Mouse (Mus musculus): Measurements from ENCODE around the gene Gxylt1. TPM values are rescaled to one million over a fixed set of nuclear protein-coding genes. Genes with fewer than 3 reads are reported as not detected.

The Gxylt1 gene
- polyA plus RNA-seq, 1 experiment from 2014 or later, result 7.3 TPM

DNA sequence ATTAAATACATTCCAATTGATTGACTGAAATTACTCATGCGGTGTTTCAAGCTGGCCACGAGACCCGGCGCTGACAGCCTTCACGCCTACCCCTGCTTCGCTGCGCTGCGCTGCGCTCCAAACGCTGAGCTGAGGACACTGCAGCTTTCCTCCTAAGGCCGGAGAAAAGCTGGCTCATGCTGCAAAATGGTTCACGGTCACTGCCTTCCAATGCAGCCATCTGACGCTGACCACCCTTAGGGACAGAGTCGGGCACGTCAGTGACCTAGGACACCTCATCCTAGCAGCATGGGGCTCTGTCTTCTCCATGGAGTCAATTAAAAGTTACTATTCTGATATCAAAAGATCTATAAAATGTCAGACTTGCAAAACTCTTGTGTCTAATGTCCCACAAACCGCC lies 8.6 kb downstream of the Gxylt1 start:
- no peaks in the 10 kb centered on the region; the same call in 1 of the 2 replicates for H3K4me1 ChIP-seq (ENCODE audit: control insufficient read depth, insufficient read depth, low read length)
- 85% methylated on average over 16 of the region's 16 CpGs for WGBS
- H3K9me3 ChIP-seq (ENCODE audit: control insufficient read depth, low read length), result no peaks in the 10 kb centered on the region
- no peak overlapping the region for H3K9ac ChIP-seq (ENCODE audit: low read depth, low read length)
- H3K4me2 ChIP-seq (ENCODE audit: low read depth, low read length), result no peak overlapping the region
- ATAC-seq, result no peak
- H3K4me3 ChIP-seq (ENCODE audit: low read length), result no peak overlapping the region
- H3K27ac ChIP-seq (ENCODE audit: low read length), result no peak overlapping the region
- no peaks in the 10 kb centered on the region for H3K27me3 ChIP-seq (replicated peaks; ENCODE audit: control insufficient read depth, insufficient read depth, low read length)
- no peaks in the 10 kb centered on the region; the same call in 1 of the 2 replicates for H3K36me3 ChIP-seq (ENCODE audit: control insufficient read depth, insufficient read depth, low read length)

DNA sequence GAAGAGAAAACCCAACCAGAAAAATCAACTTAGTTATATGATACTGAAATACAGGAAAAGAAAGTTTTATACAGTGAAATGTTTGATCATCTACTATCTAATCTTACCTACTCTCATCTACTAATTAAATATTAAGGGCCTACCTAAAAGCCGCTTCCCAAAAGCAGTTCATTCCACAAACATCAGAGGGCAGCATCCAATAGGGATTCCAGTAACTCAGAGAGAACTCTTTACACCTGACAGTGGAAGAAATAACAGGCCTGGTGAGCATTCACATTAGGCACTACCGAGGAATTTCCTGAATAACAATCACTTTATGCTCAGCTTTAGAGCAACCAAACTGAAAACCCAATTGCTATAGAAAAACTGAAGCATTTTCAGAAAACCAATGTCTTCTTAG lies 9.3 kb downstream of the Gxylt1 start:
- ATAC-seq, result no peak
- H3K27ac ChIP-seq (ENCODE audit: low read length), result no peak overlapping the region
- no peak overlapping the region for H3K4me2 ChIP-seq (ENCODE audit: low read depth, low read length)
- no peaks in the 10 kb centered on the region; the same call in 1 of the 2 replicates for H3K36me3 ChIP-seq (ENCODE audit: control insufficient read depth, insufficient read depth, low read length)
- no peak overlapping the region for H3K9ac ChIP-seq (ENCODE audit: low read depth, low read length)
- no peaks in the 10 kb centered on the region for H3K9me3 ChIP-seq (ENCODE audit: control insufficient read depth, low read length)
- no peak overlapping the region for H3K4me3 ChIP-seq (ENCODE audit: low read length)
- H3K4me1 ChIP-seq (ENCODE audit: control insufficient read depth, insufficient read depth, low read length), result no peaks in the 10 kb centered on the region; the same call in 1 of the 2 replicates
- WGBS, result 51% methylated on average over 2 of the region's 2 CpGs
- no peaks in the 10 kb centered on the region for H3K27me3 ChIP-seq (replicated peaks; ENCODE audit: control insufficient read depth, insufficient read depth, low read length)

- H3K4me2 ChIP-seq (ENCODE audit: low read depth, low read length), result no peak overlapping the region
- H3K36me3 ChIP-seq (ENCODE audit: control insufficient read depth, insufficient read depth, low read length), result no peaks in the 10 kb centered on the region; the same call in 1 of the 2 replicates
- ATAC-seq, result no peak
- no peak overlapping the region for H3K27ac ChIP-seq (ENCODE audit: low read length)
- H3K4me1 ChIP-seq (ENCODE audit: control insufficient read depth, insufficient read depth, low read length), result no peaks in the 10 kb centered on the region; the same call in 1 of the 2 replicates
- H3K4me3 ChIP-seq (ENCODE audit: low read length), result no peak overlapping the region
- H3K9ac ChIP-seq (ENCODE audit: low read depth, low read length), result no peak overlapping the region
- H3K27me3 ChIP-seq (replicated peaks; ENCODE audit: control insufficient read depth, insufficient read depth, low read length), result no peaks in the 10 kb centered on the region
- H3K9me3 ChIP-seq (ENCODE audit: control insufficient read depth, low read length), result no peaks in the 10 kb centered on the region
- WGBS, result 64% methylated on average over 3 of the region's 3 CpGs
Measured at GRCm38 (mm10) chr15:93265231-93265630, 9.7 kb downstream of the Gxylt1 start.

DNA sequence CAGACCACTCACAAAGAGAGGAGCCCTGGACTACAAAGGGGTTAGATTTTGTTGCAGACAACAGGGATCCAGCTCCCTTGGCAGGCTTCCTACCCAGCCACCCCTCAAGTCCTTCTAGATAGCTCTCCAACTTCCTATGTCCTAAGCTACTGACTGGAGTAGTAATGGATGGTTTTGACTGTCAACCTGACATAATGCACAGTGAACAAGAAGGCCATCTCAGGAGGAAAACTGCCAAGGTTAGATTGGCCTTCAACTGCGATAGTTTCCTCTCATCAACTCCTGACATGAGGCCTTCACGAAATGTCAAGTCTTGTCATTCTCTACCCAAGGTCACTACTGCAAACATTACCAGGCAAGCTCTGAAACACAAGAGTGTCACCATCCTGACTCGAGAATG lies 10.8 kb downstream of the Gxylt1 start:
- Histone ChIP-seq H3K9me3 (ENCODE audit: control insufficient read depth, low read length) (no peaks in the 10 kb centered on the region), H3K36me3 (ENCODE audit: control insufficient read depth, insufficient read depth, low read length) (no peaks in the 10 kb centered on the region; the same call in 1 of the 2 replicates), H3K27me3 (replicated peaks; ENCODE audit: control insufficient read depth, insufficient read depth, low read length) (no peaks in the 10 kb centered on the region), H3K27ac (ENCODE audit: low read length) (no peak overlapping the region), H3K4me1 (ENCODE audit: control insufficient read depth, insufficient read depth, low read length) (no peaks in the 10 kb centered on the region; the same call in 1 of the 2 replicates), H3K4me2 (ENCODE audit: low read depth, low read length) (no peak overlapping the region), H3K9ac (ENCODE audit: low read depth, low read length) (no peak overlapping the region), H3K4me3 (ENCODE audit: low read length) (no peak overlapping the region)
- ATAC-seq, result no peak
- 90% methylated on average over 3 of the region's 3 CpGs for WGBS

DNA sequence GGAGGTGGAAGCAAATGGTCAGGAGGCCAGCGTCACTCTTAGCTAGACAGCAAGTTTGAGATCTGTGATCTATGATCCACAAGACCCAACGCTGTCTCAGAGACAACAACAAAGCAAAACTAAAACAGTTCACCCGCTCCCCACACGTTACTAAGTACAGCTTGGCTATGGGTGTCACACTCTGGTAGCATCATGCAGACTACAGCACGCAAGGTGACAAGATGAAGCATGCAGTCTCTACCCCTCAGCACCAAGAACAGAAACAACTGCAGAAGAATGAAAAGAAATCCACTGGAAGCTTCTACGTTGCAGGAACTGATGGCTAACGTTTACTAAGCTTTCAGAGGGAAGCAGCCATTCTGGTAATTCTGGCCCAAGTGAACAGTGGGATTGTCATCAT lies 11.4 kb downstream of the Gxylt1 start:
- Histone ChIP-seq H3K4me3 (ENCODE audit: low read length) (no peak overlapping the region), H3K36me3 (ENCODE audit: control insufficient read depth, insufficient read depth, low read length) (no peaks in the 10 kb centered on the region), H3K27me3 (replicated peaks; ENCODE audit: control insufficient read depth, insufficient read depth, low read length) (no peaks in the 10 kb centered on the region), H3K4me2 (ENCODE audit: low read depth, low read length) (no peak overlapping the region), H3K27ac (ENCODE audit: low read length) (no peak overlapping the region), H3K9me3 (ENCODE audit: control insufficient read depth, low read length) (no peaks in the 10 kb centered on the region), H3K4me1 (ENCODE audit: control insufficient read depth, insufficient read depth, low read length) (no peaks in the 10 kb centered on the region; the same call in 1 of the 2 replicates), H3K9ac (ENCODE audit: low read depth, low read length) (no peak overlapping the region)
- WGBS, result 83% methylated on average over 7 of the region's 7 CpGs
- no peak for ATAC-seq

- H3K4me1 ChIP-seq (ENCODE audit: control insufficient read depth, insufficient read depth, low read length), result no peaks in the 10 kb centered on the region; the same call in 1 of the 2 replicates
- H3K9ac ChIP-seq (ENCODE audit: low read depth, low read length), result no peak overlapping the region
- H3K9me3 ChIP-seq (ENCODE audit: control insufficient read depth, low read length), result no peaks in the 10 kb centered on the region
- H3K4me3 ChIP-seq (ENCODE audit: low read length), result no peak overlapping the region
- no peak for ATAC-seq
- no peak overlapping the region for H3K27ac ChIP-seq (ENCODE audit: low read length)
- H3K4me2 ChIP-seq (ENCODE audit: low read depth, low read length), result no peak overlapping the region
- H3K27me3 ChIP-seq (replicated peaks; ENCODE audit: control insufficient read depth, insufficient read depth, low read length), result no peaks in the 10 kb centered on the region
- 56% methylated on average over 5 of the region's 5 CpGs for WGBS
- no peaks in the 10 kb centered on the region for H3K36me3 ChIP-seq (ENCODE audit: control insufficient read depth, insufficient read depth, low read length)
Measured at GRCm38 (mm10) chr15:93262818-93263217, 12.2 kb downstream of the Gxylt1 start.

DNA sequence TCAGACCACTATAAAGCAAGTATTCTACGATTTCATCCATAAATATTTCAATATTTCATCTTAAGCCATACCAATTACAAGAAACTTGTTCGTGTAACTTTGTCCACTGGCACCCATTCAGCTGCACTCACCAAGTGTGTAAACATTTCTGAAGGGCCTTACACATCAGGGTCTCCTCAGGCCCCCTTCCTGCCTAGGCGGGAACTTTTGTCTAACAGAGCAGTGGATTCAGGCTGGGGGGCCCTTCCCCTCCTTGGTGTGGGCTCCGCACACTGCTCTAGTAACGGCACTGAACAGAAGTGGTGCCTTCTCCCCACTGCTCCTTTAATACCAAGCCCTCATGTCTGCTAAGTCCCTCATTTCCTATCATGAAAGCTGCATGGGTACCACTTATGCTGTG lies 12.7 kb downstream of the Gxylt1 start:
- 70% methylated on average over 5 of the region's 5 CpGs for WGBS
- H3K36me3 ChIP-seq (ENCODE audit: control insufficient read depth, insufficient read depth, low read length), result 0 out of 2 replicates have a peak, but pooled peaks cover under 1% of the 10 kb centered on the region
- H3K27ac ChIP-seq (ENCODE audit: low read length), result no peak overlapping the region
- no peak overlapping the region for H3K4me2 ChIP-seq (ENCODE audit: low read depth, low read length)
- no peaks in the 10 kb centered on the region; the same call in 1 of the 2 replicates for H3K4me1 ChIP-seq (ENCODE audit: control insufficient read depth, insufficient read depth, low read length)
- no peak overlapping the region for H3K4me3 ChIP-seq (ENCODE audit: low read length)
- H3K9ac ChIP-seq (ENCODE audit: low read depth, low read length), result no peak overlapping the region
- ATAC-seq, result no peak
- no peaks in the 10 kb centered on the region for H3K9me3 ChIP-seq (ENCODE audit: control insufficient read depth, low read length)
- no peaks in the 10 kb centered on the region for H3K27me3 ChIP-seq (replicated peaks; ENCODE audit: control insufficient read depth, insufficient read depth, low read length)

DNA sequence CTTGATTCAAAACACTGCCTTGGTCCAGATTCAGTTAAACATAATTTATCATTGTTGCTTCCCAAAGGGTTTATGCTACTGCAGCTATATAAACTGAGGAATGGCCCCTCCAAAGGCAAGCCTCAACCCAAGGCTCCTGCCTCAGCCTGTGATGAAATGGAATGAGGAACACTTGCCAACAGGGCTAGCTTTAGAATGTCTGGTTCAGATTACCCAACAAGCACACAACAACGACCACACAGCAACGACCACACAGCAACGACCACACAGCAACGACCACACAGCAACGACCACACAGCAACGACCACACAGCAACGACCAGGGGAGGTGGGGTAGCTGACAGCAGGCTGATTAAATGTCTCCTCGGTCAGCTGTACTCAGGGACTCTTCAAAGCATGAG lies 15.0 kb downstream of the Gxylt1 start:
- no peaks in the 10 kb centered on the region; the same call in 1 of the 2 replicates for H3K4me1 ChIP-seq (ENCODE audit: control insufficient read depth, insufficient read depth, low read length)
- 0 out of 2 replicates have a peak, but pooled peaks cover 6% of the 10 kb centered on the region for H3K36me3 ChIP-seq (ENCODE audit: control insufficient read depth, insufficient read depth, low read length)
- H3K4me3 ChIP-seq (ENCODE audit: low read length), result no peak overlapping the region
- no peak for ATAC-seq
- no peaks in the 10 kb centered on the region for H3K9me3 ChIP-seq (ENCODE audit: control insufficient read depth, low read length)
- 87% methylated on average over 8 of the region's 8 CpGs for WGBS
- H3K27ac ChIP-seq (ENCODE audit: low read length), result no peak overlapping the region
- H3K4me2 ChIP-seq (ENCODE audit: low read depth, low read length), result no peak overlapping the region
- H3K27me3 ChIP-seq (replicated peaks; ENCODE audit: control insufficient read depth, insufficient read depth, low read length), result no peaks in the 10 kb centered on the region
- H3K9ac ChIP-seq (ENCODE audit: low read depth, low read length), result no peak overlapping the region

GRCm38 (mm10) chr15:93255295-93255694 lies 19.7 kb downstream of the Gxylt1 start:
- no peak overlapping the region for H3K4me2 ChIP-seq (ENCODE audit: low read depth, low read length)
- no peak overlapping the region for H3K27ac ChIP-seq (ENCODE audit: low read length)
- no peaks in the 10 kb centered on the region for H3K4me1 ChIP-seq (ENCODE audit: control insufficient read depth, insufficient read depth, low read length)
- H3K9ac ChIP-seq (ENCODE audit: low read depth, low read length), result no peak overlapping the region
- no peak for ATAC-seq
- no peaks in the 10 kb centered on the region for H3K27me3 ChIP-seq (replicated peaks; ENCODE audit: control insufficient read depth, insufficient read depth, low read length)
- no peak overlapping the region for H3K4me3 ChIP-seq (ENCODE audit: low read length)
- WGBS, result 81% methylated on average over 10 of the region's 10 CpGs
- H3K36me3 ChIP-seq (ENCODE audit: control insufficient read depth, insufficient read depth, low read length), result 0 out of 2 replicates have a peak, but pooled peaks cover 10% of the 10 kb centered on the region
- no peaks in the 10 kb centered on the region for H3K9me3 ChIP-seq (ENCODE audit: control insufficient read depth, low read length)

GRCm38 (mm10) chr15:93253172-93253571 lies 21.8 kb downstream of the Gxylt1 start:
- H3K27me3 ChIP-seq (replicated peaks; ENCODE audit: control insufficient read depth, insufficient read depth, low read length), result no peaks in the 10 kb centered on the region
- H3K4me1 ChIP-seq (ENCODE audit: control insufficient read depth, insufficient read depth, low read length), result no peaks in the 10 kb centered on the region
- no peak overlapping the region for H3K4me2 ChIP-seq (ENCODE audit: low read depth, low read length)
- 80% methylated on average over 8 of the region's 8 CpGs for WGBS
- no peak overlapping the region for H3K9ac ChIP-seq (ENCODE audit: low read depth, low read length)
- H3K4me3 ChIP-seq (ENCODE audit: low read length), result no peak overlapping the region
- H3K9me3 ChIP-seq (ENCODE audit: control insufficient read depth, low read length), result no peaks in the 10 kb centered on the region
- 0 out of 2 replicates have a peak, but pooled peaks cover 10% of the 10 kb centered on the region for H3K36me3 ChIP-seq (ENCODE audit: control insufficient read depth, insufficient read depth, low read length)
- no peak for ATAC-seq
- no peak overlapping the region for H3K27ac ChIP-seq (ENCODE audit: low read length)
